15 mouse cellular contexts compared by ENCODE assay signal in the genomic region with DNA sequence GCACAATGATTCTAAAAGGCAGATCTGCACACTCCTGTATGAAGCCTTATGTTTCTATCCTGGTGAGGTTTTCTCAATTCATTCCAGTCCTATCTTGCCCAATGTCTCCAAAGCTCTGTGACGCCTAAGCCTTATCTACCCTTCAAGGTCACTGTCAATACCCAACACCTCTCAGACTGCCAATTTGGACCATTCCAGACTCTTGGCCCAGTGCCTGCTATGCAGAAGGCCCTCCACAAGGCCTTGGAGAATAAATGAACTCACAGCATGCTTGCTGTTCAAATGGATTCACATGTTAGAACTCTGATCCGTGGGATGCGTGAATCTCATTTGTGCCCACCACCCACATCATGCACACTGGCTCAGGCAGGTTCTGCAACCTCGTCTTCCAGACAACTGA. TPM values are rescaled to one million over a fixed set of nuclear protein-coding genes. Genes with fewer than 3 reads are reported as not detected.
A peak's percentile ranks its signal among the peaks of the same experiment; 100 is the strongest.
DNase-seq lines count a peak whose midpoint lies in the region; ATAC-seq lines count a peak whose summit lies in the region.
"Had no signal": no experiment of that assay in that cellular context is flagged by ENCODE, and none has a peak within 500 bp of the region (broad histone marks: within the 10 kb centered on the region; RNA-seq: fewer than 3 reads in every experiment).

No protein-coding gene starts in this region.

- H3K4me1 ChIP-seq in lung, embryonic 16.5 days (replicated peaks; ENCODE audit: control insufficient read depth, insufficient read depth, low read length), result peaks cover 4% of the 10 kb centered on the region; the same call in 1 of the 2 replicates
- H3K4me1 ChIP-seq: embryonic facial prominence, embryonic 13.5 days; hindbrain, embryonic 13.5 days; liver, embryonic 12.5 days had no signal

- H3K9ac ChIP-seq in lung, embryonic 16.5 days (ENCODE audit: low read length), result no peak overlapping the region
- H3K9ac ChIP-seq: embryonic facial prominence, embryonic 13.5 days; hindbrain, embryonic 13.5 days; liver, embryonic 12.5 days had no signal

- peak; percentile 56 for ATAC-seq in lung, embryonic 16.5 days (ENCODE audit: low read depth)
- ATAC-seq in erythroid progenitor cell, adult 5-6 weeks (replicated peaks; ENCODE audit: low FRiP score, poor library complexity, severe bottlenecking), result no peak
- ATAC-seq: liver, embryonic 12.5 days had no signal

- WGBS in lung, embryonic 16.5 days, result 44% methylated on average over 4 of the region's 4 CpGs

- intact Hi-C loops in heart, postnatal 14 days (cut with DNase I), result no loop called here

- no peak overlapping the region for H3K4me2 ChIP-seq in lung, embryonic 16.5 days (ENCODE audit: low read depth, low read length)
- H3K4me2 ChIP-seq: embryonic facial prominence, embryonic 13.5 days; hindbrain, embryonic 13.5 days; liver, embryonic 12.5 days had no signal

- no peaks in the 10 kb centered on the region for H3K27me3 ChIP-seq in lung, embryonic 16.5 days (ENCODE audit: control insufficient read depth, insufficient read depth, low read depth, low read length)
- H3K27me3 ChIP-seq: embryonic facial prominence, embryonic 13.5 days; hindbrain, embryonic 13.5 days; liver, embryonic 12.5 days had no signal

- H3K9me3 ChIP-seq in lung, embryonic 16.5 days (ENCODE audit: control insufficient read depth, low read length), result no peaks in the 10 kb centered on the region
- H3K9me3 ChIP-seq: embryonic facial prominence, embryonic 13.5 days; hindbrain, embryonic 13.5 days; liver, embryonic 12.5 days had no signal

- H3K27ac ChIP-seq in lung, embryonic 16.5 days (ENCODE audit: low read length), result no peak overlapping the region
- H3K27ac ChIP-seq: embryonic facial prominence, embryonic 13.5 days; hindbrain, embryonic 13.5 days; left cerebral cortex, adult 2 months; liver, embryonic 12.5 days had no signal

- no peaks in the 10 kb centered on the region for H3K36me3 ChIP-seq in lung, embryonic 16.5 days (ENCODE audit: control insufficient read depth, insufficient read depth, low read length)
- H3K36me3 ChIP-seq: embryonic facial prominence, embryonic 13.5 days; hindbrain, embryonic 13.5 days; liver, embryonic 12.5 days had no signal

- peak; percentile 87 to 91 for DNase-seq in cerebellum, postnatal 14 days
- no peak for DNase-seq in cerebellum, adult 11 months
- no peak for DNase-seq in lung, adult 18-20 months
- DNase-seq in heart, postnatal 14 days, result peak; percentile 58 to 78
- DNase-seq in ovary, postnatal 36 days (ENCODE audit: low spot score), result peak; percentile 75
- no peak for DNase-seq in spleen, postnatal 36 days (ENCODE audit: low spot score in 2 of 2)
- DNase-seq: kidney, adult 9 months; midbrain, embryonic 14.5 days; thymus, postnatal 14 days had no signal

- H3K4me3 ChIP-seq in lung, embryonic 16.5 days (ENCODE audit: low read length), result no peak overlapping the region
- H3K4me3 ChIP-seq: embryonic facial prominence, embryonic 13.5 days; hindbrain, embryonic 13.5 days; left cerebral cortex, adult 2 months; liver, embryonic 12.5 days had no signal

RNA-seq across cellular contexts. Expression of gene Shisa6, which starts 38.0 kb away (rescaled TPM):
- polyA plus RNA-seq in lung, embryonic 16.5 days (2015; fragmentation: Nextera tagmentation; extraction: Ambion mirVana), result 0.21 and 0.78 TPM in 2 replicates
- total RNA-seq in heart, postnatal 14 days (2021), result under 1 TPM; 0.05 to 0.31 TPM
- total RNA-seq in erythroid progenitor cell, adult 5-6 weeks (2015; ENCODE audit: low replicate concordance), result not detected in 2 replicates
- total RNA-seq in erythroid progenitor cell, adult 5-6 weeks (2017; ENCODE audit: low replicate concordance), result not detected in 2 replicates

Comparison
In these comparisons a context has a peak if more than half of its experiments do, and no peak if none do; other contexts are left out.
1. DNase-seq: peak in cerebellum, postnatal 14 days (2 of 2), heart, postnatal 14 days (2 of 2) and ovary, postnatal 36 days (single experiment); none in cerebellum, adult 11 months (single experiment), lung, adult 18-20 months (0 of 2) and spleen, postnatal 36 days (0 of 2).